Mouse (Mus musculus): Measurements from ENCODE around the gene Col6a2.

- no peak for TF ChIP-seq E2F4 (IDR thresholded peaks at IDR 0.05; ENCODE audit: insufficient read depth)
- TF ChIP-seq MAX (IDR thresholded peaks at IDR 0.05; ENCODE audit: low read depth): no peak
- no peak for TF ChIP-seq USF1 (IDR thresholded peaks at IDR 0.05; ENCODE audit: low read depth)
- no peak for TF ChIP-seq POLR2A (IDR thresholded peaks at IDR 0.05; ENCODE audit: insufficient read length, low read depth)
These were observed at the start of gene Col6a2 for GRCm38 (mm10) chr10:76622928-76623680.

All from myocyte (in vitro differentiated cells).